20 mouse cellular contexts compared by ENCODE assay signal in genomic region chr11:68703360-68703759, GRCm38 (mm10). TPM values are rescaled to one million over a fixed set of nuclear protein-coding genes. Genes with fewer than 3 reads are reported as not detected.
A peak's percentile ranks its signal among the peaks of the same experiment; 100 is the strongest.
DNase-seq lines count a peak whose midpoint lies in the region; ATAC-seq and TF ChIP-seq lines count a peak whose summit lies in the region.
"Had no signal": no experiment of that assay in that cellular context is flagged by ENCODE, and none has a peak within 500 bp of the region (broad histone marks: within the 10 kb centered on the region; RNA-seq: fewer than 3 reads in every experiment).

No protein-coding gene starts in this region.

- TF ChIP-seq CTCF in hindbrain, postnatal 0 days (IDR thresholded peaks at IDR 0.05; ENCODE audit: low read depth) = no peak

- H3K27ac ChIP-seq in heart, embryonic 13.5 days (replicated peaks) = peak overlapping the region; percentile 29; the same call in 1 of the 2 replicates
- no peak overlapping the region; the same call in 1 of the 2 replicates for H3K27ac ChIP-seq in liver, embryonic 13.5 days
- no peak overlapping the region for H3K27ac ChIP-seq in hindbrain, postnatal 0 days
- H3K27ac ChIP-seq: embryonic facial prominence, embryonic 13.5 days; forebrain, embryonic 12.5 days; gastrocnemius, adult 2 months; hindbrain, embryonic 10.5 days; hindbrain, embryonic 14.5 days had no signal

- DNase-seq in heart, postnatal 36 days = no peak
- DNase-seq in liver, embryonic 13.5 days = no peak
- DNase-seq in liver = no peak
- DNase-seq in brain, adult 2 months (ENCODE audit: low read depth, low spot score) = peak; percentile 66
- DNase-seq in hindbrain, postnatal 0 days (ENCODE audit: low spot score) = no peak
- no peak for DNase-seq in urinary bladder, postnatal 36 days (ENCODE audit: low spot score in 2 of 2)
- DNase-seq: adrenal gland, postnatal 10 days; cerebellum, adult 11-12 months; cerebellum, adult 9-10 months; cerebellum, postnatal 25 days; gastrocnemius, adult 2 months; gastrocnemius, postnatal 25 days; kidney, adult 2 months had no signal

- H3K4me1 ChIP-seq in heart, embryonic 13.5 days = peaks cover 48% of the 10 kb centered on the region
- H3K4me1 ChIP-seq in liver, embryonic 13.5 days (replicated peaks) = peaks cover 29% of the 10 kb centered on the region
- H3K4me1 ChIP-seq in hindbrain, postnatal 0 days (ENCODE audit: insufficient read depth, low read length) = 0 out of 2 replicates have a peak, but pooled peaks cover 5% of the 10 kb centered on the region
- H3K4me1 ChIP-seq: forebrain, embryonic 12.5 days; hindbrain, embryonic 10.5 days had no signal

- H3K27me3 ChIP-seq in heart, embryonic 13.5 days (replicated peaks) = no peaks in the 10 kb centered on the region
- no peaks in the 10 kb centered on the region for H3K27me3 ChIP-seq in liver, embryonic 13.5 days
- H3K27me3 ChIP-seq in hindbrain, postnatal 0 days (ENCODE audit: insufficient read depth, low read length) = no peaks in the 10 kb centered on the region
- H3K27me3 ChIP-seq: embryonic facial prominence, embryonic 13.5 days; forebrain, embryonic 12.5 days had no signal

- peaks cover 7% of the 10 kb centered on the region; the same call in 1 of the 2 replicates for H3K9me3 ChIP-seq in heart, embryonic 13.5 days
- H3K9me3 ChIP-seq in liver, embryonic 13.5 days (replicated peaks) = no peaks in the 10 kb centered on the region
- no peaks in the 10 kb centered on the region for H3K9me3 ChIP-seq in hindbrain, postnatal 0 days (ENCODE audit: low read length)

- WGBS in heart, embryonic 13.5 days = 96% methylated on average over 1 of the region's 1 CpGs
- WGBS in liver, embryonic 13.5 days (ENCODE audit: insufficient replicate concordance) = 42% methylated on average over 1 of the region's 1 CpGs
- WGBS in hindbrain, postnatal 0 days = 95% methylated on average over 1 of the region's 1 CpGs

- no peak overlapping the region for H3K4me2 ChIP-seq in heart, embryonic 13.5 days
- H3K4me2 ChIP-seq in liver, embryonic 13.5 days = no peak overlapping the region
- H3K4me2 ChIP-seq in hindbrain, postnatal 0 days (ENCODE audit: low read depth, low read length) = no peak overlapping the region
- H3K4me2 ChIP-seq: embryonic facial prominence, embryonic 13.5 days; forebrain, embryonic 12.5 days; hindbrain, embryonic 14.5 days had no signal

- intact Hi-C loops in heart, postnatal 36 days (cut with DNase I) = no loop called here

- H3K4me3 ChIP-seq in heart, embryonic 13.5 days = no peak overlapping the region
- H3K4me3 ChIP-seq in liver, embryonic 13.5 days (replicated peaks) = no peak overlapping the region
- no peak overlapping the region for H3K4me3 ChIP-seq in hindbrain, postnatal 0 days (ENCODE audit: low read length)
- H3K4me3 ChIP-seq: embryonic facial prominence, embryonic 13.5 days; forebrain, embryonic 12.5 days; gastrocnemius, adult 2 months; hindbrain, embryonic 10.5 days had no signal

- ATAC-seq in heart, embryonic 13.5 days (ENCODE audit: extremely low read depth, insufficient number of reproducible peaks, low FRiP score, low TSS enrichment) = no peak
- peak; percentile 43; the same call in 1 of the 2 replicates for ATAC-seq in liver, embryonic 13.5 days (ENCODE audit: low read depth)
- ATAC-seq in hindbrain, postnatal 0 days = no peak
- ATAC-seq: forebrain, embryonic 16.5 days; intestine, embryonic 16.5 days had no signal

- peaks cover 97% of the 10 kb centered on the region for H3K36me3 ChIP-seq in heart, embryonic 13.5 days
- peaks cover 68% of the 10 kb centered on the region for H3K36me3 ChIP-seq in liver, embryonic 13.5 days
- peaks cover 26% of the 10 kb centered on the region; the same call in 1 of the 2 replicates for H3K36me3 ChIP-seq in hindbrain, postnatal 0 days (ENCODE audit: insufficient read depth, low read length)

- H3K9ac ChIP-seq in heart, embryonic 13.5 days = no peak overlapping the region
- H3K9ac ChIP-seq in liver, embryonic 13.5 days = no peak overlapping the region
- no peak overlapping the region for H3K9ac ChIP-seq in hindbrain, postnatal 0 days (replicated peaks; ENCODE audit: low read length)
- H3K9ac ChIP-seq: embryonic facial prominence, embryonic 13.5 days; forebrain, embryonic 12.5 days; hindbrain, embryonic 14.5 days had no signal

RNA-seq across cellular contexts. Expression of gene Myh10, which starts 12.0 kb away (rescaled TPM):
- polyA plus RNA-seq in heart, embryonic 13.5 days (2015; fragmentation: Nextera tagmentation; extraction: Ambion mirVana) = 124 and 133 TPM in 2 replicates
- total RNA-seq in heart, postnatal 36 days (2021) = 10 to 100 TPM; 23.0 to 26.4 TPM
- polyA plus RNA-seq in liver, embryonic 13.5 days (2015; fragmentation: Nextera tagmentation; extraction: Ambion mirVana) = 18.5 and 21.5 TPM in 2 replicates
- total RNA-seq in hindbrain, postnatal 0 days (2014; rRNA removed) = 185 and 212 TPM in 2 replicates
- polyA plus RNA-seq in hindbrain, postnatal 0 days (2015; fragmentation: Nextera tagmentation; extraction: Ambion mirVana) = 64.4 and 69.9 TPM in 2 replicates
